Mouse (Mus musculus) midbrain, embryonic 10.5 days (tissue): ENCODE data around the gene Map4k3. TPM values are rescaled to one million over a fixed set of nuclear protein-coding genes. Genes with fewer than 3 reads are reported as not detected.

ENCODE experiments used
- DNase-seq: peaks from one replicate; pipeline ENCODE4 v3.0.0-alpha.2; 2017; ENCODE audit warnings: low spot score
- H3K27ac ChIP-seq: fragments of 300-500 bp; sonication (generic); replicated peaks from 2 replicates; pipeline ENCODE4 v1.5.1; 2016; ENCODE audit warnings: mild to moderate bottlenecking
- H3K27me3 ChIP-seq: fragments of 300-500 bp; sonication (generic); 2 replicates; pipeline ENCODE4 v1.6.1; 2016; ENCODE audit warnings: low read depth, mild to moderate bottlenecking; ENCODE audit not compliant: poor library complexity, severe bottlenecking
- H3K36me3 ChIP-seq: fragments of 300-500 bp; sonication (generic); 2 replicates; pipeline ENCODE4 v1.6.1; 2016; ENCODE audit warnings: mild to moderate bottlenecking, moderate library complexity
- H3K4me1 ChIP-seq: fragments of 300-500 bp; sonication (generic); 2 replicates; pipeline ENCODE4 v1.6.1; 2016
- H3K4me3 ChIP-seq: fragments of 300-500 bp; sonication (generic); 2 replicates; pipeline ENCODE4 v1.5.1; 2016; ENCODE audit warnings: mild to moderate bottlenecking, moderate library complexity
- H3K9me3 ChIP-seq: fragments of 300-500 bp; sonication (generic); replicated peaks from 2 replicates; pipeline ENCODE4 v1.6.1; 2016; ENCODE audit warnings: mild to moderate bottlenecking
- WGBS: fragments of 180-500 bp; shearing (Covaris S2); methylation state at CpG from one replicate; pipeline ENCODE4 v1.1.7; 2016; 5-methylcytosine and 5-hydroxymethylcytosine counted together
- polyA plus RNA-seq: library from polyadenylated mRNA; unstranded; fragments of >200 nt; fragmentation: Nextera tagmentation; extraction: Ambion mirVana; gene quantifications from 2 replicates; pipeline ENCODE4 v1.2.1, GENCODE M21; 2016

The Map4k3 gene
- polyA plus RNA-seq, 1 experiment from 2014 or later: 14.1 TPM

GRCm38 (mm10) chr17:80696210-80696609 is 32.1 kb downstream of the Map4k3 start:
- 92% methylated on average over 6 of the region's 6 CpGs for WGBS
- no peaks in the 10 kb centered on the region for H3K36me3 ChIP-seq

GRCm38 (mm10) chr17:80693707-80694106 is 34.6 kb downstream of the Map4k3 start:
- Histone ChIP-seq H3K27ac (no peak overlapping the region), H3K9me3 (no peaks in the 10 kb centered on the region), H3K4me1 (peaks cover 18% of the 10 kb centered on the region), H3K36me3 (no peaks in the 10 kb centered on the region; the same call in 1 of the 2 replicates), H3K27me3 (no peaks in the 10 kb centered on the region), H3K4me3 (no peak overlapping the region)
- WGBS: 77% methylated on average over 7 of the region's 7 CpGs
- DNase-seq: no peak

More at GRCm38 (mm10) chr17:80696210-80696609, 32.1 kb downstream of the Map4k3 start:
- peaks cover 18% of the 10 kb centered on the region for H3K4me1 ChIP-seq
- H3K9me3 ChIP-seq: no peaks in the 10 kb centered on the region
- no peak overlapping the region for H3K27ac ChIP-seq
- H3K27me3 ChIP-seq: no peaks in the 10 kb centered on the region
- H3K4me3 ChIP-seq: no peak overlapping the region
- no peak for DNase-seq

- Histone ChIP-seq H3K36me3 (no peaks in the 10 kb centered on the region; the same call in 1 of the 2 replicates), H3K4me1 (peaks cover 13% of the 10 kb centered on the region), H3K9me3 (no peaks in the 10 kb centered on the region), H3K27me3 (no peaks in the 10 kb centered on the region), H3K4me3 (no peak overlapping the region), H3K27ac (no peak overlapping the region)
- 93% methylated on average over 13 of the region's 13 CpGs for WGBS
- no peak for DNase-seq
Observed at GRCm38 (mm10) chr17:80692183-80692582, 36.1 kb downstream of the Map4k3 start.

GRCm38 (mm10) chr17:80688701-80689100 is 39.6 kb downstream of the Map4k3 start:
- peaks cover 20% of the 10 kb centered on the region for H3K4me1 ChIP-seq
- no peak for DNase-seq
- WGBS: 94% methylated on average over 11 of the region's 11 CpGs

DNA sequence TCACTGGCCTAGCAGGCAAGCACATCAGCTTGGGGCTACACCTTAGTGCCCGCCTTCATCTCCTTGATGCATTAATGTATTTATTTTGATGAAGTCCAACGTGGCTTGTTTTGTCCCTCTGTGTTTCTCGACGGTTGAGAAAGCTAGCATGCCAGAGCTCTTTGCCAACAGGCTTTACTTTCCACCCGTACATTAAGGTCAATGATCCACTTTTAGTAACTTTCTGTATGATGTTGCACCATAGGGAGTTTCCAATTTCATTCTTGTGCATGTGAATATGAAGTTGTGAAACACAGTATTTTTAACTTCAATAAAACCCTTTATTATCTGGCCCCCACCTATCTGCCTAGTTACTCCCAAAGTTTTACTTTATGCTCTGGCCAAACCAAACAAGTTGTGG is 42.2 kb downstream of the Map4k3 start:
- Histone ChIP-seq H3K4me1 (peaks cover 20% of the 10 kb centered on the region), H3K4me3 (no peak overlapping the region), H3K27ac (no peak overlapping the region), H3K36me3 (no peaks in the 10 kb centered on the region; the same call in 1 of the 2 replicates), H3K27me3 (no peaks in the 10 kb centered on the region), H3K9me3 (no peaks in the 10 kb centered on the region)
- no peak for DNase-seq
- 88% methylated on average over 5 of the region's 5 CpGs for WGBS

More at GRCm38 (mm10) chr17:80688701-80689100, 39.6 kb downstream of the Map4k3 start:
- Histone ChIP-seq H3K9me3 (no peaks in the 10 kb centered on the region), H3K4me3 (no peak overlapping the region), H3K27ac (no peak overlapping the region), H3K27me3 (no peaks in the 10 kb centered on the region), H3K36me3 (no peaks in the 10 kb centered on the region; the same call in 1 of the 2 replicates)

DNA sequence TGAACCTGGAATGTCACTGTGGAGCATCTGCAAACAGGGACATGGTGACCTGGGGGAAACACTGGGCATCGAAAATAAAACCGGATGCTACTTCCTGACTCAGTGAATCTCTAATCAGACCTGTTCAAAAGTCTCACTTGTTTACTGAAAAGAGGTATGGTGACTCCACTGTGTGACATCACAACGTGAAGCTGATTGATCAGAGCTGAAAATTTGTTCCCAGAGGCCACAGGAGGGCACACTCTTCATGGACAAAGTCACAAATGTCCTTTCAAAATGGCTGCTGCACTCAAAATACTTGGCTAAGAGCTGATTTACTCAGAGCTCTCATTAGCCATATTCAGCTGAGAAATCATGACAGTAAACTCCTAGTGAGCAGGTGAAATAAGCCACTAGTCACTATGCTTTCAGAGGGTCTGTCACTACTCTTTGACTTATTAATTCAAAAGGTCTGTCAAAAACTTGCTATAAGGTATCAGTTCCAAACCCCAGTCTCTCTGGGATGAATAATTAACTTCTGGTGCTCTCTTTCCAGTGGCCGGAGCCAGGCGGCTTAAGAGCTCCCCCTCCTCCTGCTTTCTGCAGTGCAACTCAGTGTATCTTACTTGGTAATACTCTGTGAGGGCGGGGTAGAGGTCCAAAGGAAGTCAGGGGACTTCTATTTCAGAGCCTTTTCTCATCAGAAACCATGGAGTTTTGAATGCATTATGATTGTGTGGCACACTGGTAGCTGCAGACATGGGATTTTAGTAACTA is 44.3 kb downstream of the Map4k3 start:
- Histone ChIP-seq H3K27me3 (no peaks in the 10 kb centered on the region), H3K27ac (no peak overlapping the region), H3K4me3 (no peak overlapping the region), H3K9me3 (no peaks in the 10 kb centered on the region), H3K4me1 (peaks cover 16% of the 10 kb centered on the region), H3K36me3 (0 out of 2 replicates have a peak, but pooled peaks cover 4% of the 10 kb centered on the region)
- DNase-seq: no peak
- whole genome bisulfite sequencing: 52% methylated on average over 6 of the region's 6 CpGs

DNA sequence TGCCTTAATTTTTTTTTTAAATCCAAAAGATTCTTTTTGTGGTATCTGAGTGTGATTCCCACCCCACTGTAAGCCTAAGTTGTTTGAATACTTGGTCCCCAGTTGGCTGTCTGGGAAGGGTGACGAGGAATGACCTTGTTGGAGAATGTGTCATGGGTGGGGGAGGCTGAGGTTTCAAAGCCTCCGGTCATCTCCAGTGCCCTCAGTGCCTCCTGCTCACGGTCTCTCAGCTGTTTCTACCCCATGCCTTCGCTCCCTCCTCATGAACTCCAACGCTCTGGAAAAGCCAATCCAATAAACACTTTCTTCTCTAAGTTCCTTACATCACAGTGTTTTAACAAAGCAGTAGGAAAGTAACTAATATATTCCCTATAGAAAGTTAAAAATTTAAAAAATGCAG is 45.2 kb downstream of the Map4k3 start:
- Histone ChIP-seq H3K4me1 (peaks cover 23% of the 10 kb centered on the region), H3K27me3 (no peaks in the 10 kb centered on the region), H3K27ac (no peak overlapping the region), H3K36me3 (0 out of 2 replicates have a peak, but pooled peaks cover 10% of the 10 kb centered on the region), H3K9me3 (no peaks in the 10 kb centered on the region), H3K4me3 (no peak overlapping the region)
- WGBS: 81% methylated on average over 5 of the region's 5 CpGs
- DNase-seq: no peak

DNA sequence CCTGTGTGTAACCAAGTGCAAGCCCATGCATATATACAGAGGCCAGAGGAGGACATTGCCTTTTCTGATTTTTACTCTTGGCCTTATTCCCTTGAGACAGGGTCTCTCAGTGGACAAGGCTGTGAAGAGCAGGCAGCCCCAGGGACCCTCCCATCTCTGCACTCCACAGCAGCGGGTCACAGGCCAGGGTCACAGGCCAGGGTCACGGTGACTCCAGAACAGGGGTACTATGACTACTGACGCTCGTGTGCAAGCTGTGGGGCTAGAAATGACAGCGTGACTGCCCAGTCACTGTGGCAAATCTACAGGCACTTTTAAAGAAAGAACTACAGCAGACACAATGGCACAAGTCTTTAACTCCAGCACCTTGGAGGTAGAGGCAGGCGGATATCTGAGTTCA is 50.1 kb downstream of the Map4k3 start:
- H3K36me3 ChIP-seq: 0 out of 2 replicates have a peak, but pooled peaks cover 10% of the 10 kb centered on the region
- 62% methylated on average over 6 of the region's 6 CpGs for WGBS
- no peaks in the 10 kb centered on the region for H3K9me3 ChIP-seq
- no peak overlapping the region for H3K27ac ChIP-seq
- no peak for DNase-seq
- peaks cover 11% of the 10 kb centered on the region for H3K4me1 ChIP-seq
- no peak overlapping the region for H3K4me3 ChIP-seq
- H3K27me3 ChIP-seq: no peaks in the 10 kb centered on the region

DNA sequence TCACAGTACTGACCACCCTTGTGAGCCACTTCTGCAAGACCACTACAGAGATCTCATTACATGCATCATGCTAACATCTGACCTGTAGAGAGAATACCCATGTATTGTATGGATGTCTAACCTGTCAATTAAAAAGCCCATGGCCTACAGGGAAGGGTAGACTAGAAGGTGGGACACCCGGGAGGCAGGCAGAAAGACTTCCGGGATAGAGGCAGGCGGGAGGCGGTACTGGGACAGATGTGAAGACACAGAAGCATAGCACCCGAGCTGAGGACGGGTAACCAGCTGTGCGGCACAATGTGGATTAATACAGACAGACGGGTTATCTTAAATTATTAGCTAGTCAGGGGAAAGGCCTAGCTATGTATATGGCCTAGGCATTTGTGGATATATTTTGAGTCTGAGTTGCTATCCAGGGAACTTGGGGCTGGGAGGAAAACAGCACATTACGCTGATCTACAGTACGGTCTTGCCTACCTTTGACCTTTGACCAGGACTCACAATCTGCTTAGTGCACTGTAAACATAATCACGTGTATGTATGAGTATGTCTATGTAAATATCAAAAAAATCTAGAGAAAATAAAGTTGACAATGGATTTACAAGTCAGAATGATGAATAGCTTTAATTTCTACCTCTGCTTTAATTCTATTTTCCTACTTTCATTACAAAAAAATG is 51.3 kb downstream of the Map4k3 start:
- H3K36me3 ChIP-seq: 0 out of 2 replicates have a peak, but pooled peaks cover 10% of the 10 kb centered on the region
- WGBS: 83% methylated on average over 11 of the region's 11 CpGs
- peaks cover 11% of the 10 kb centered on the region for H3K4me1 ChIP-seq
- no peak for DNase-seq
- H3K9me3 ChIP-seq: no peaks in the 10 kb centered on the region
- no peak overlapping the region for H3K27ac ChIP-seq
- H3K27me3 ChIP-seq: no peaks in the 10 kb centered on the region
- H3K4me3 ChIP-seq: no peak overlapping the region

GRCm38 (mm10) chr17:80676211-80676610 is 52.1 kb downstream of the Map4k3 start:
- Histone ChIP-seq H3K36me3 (0 out of 2 replicates have a peak, but pooled peaks cover 10% of the 10 kb centered on the region), H3K27me3 (no peaks in the 10 kb centered on the region), H3K4me3 (no peak overlapping the region), H3K9me3 (no peaks in the 10 kb centered on the region), H3K27ac (no peak overlapping the region), H3K4me1 (peaks cover 11% of the 10 kb centered on the region)
- 66% methylated on average over 2 of the region's 2 CpGs for WGBS
- DNase-seq: no peak

- 89% methylated on average over 1 of the region's 1 CpGs for WGBS
- DNase-seq: no peak
Observed at GRCm38 (mm10) chr17:80670395-80670794, 57.9 kb downstream of the Map4k3 start.

DNA sequence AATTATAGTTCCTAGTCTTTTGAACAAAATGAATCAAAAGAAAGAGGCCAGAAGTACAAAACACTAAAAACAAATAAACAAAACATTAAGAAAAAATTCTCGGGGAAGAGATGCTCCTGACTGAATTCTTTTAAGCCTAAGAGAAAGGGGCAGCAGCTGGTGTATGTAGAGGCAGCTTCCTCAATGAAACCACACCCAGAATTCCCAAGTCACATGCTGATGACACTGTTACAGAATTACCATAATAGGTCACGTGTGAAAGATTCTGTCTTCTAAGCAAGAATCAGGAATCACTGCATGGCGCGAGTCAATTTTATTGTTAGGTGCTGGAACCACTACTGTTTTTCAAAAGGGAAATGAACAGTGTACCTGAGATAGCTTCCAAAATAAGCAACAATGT is 64.7 kb downstream of the Map4k3 start:
- Histone ChIP-seq H3K27ac (no peak overlapping the region), H3K9me3 (no peaks in the 10 kb centered on the region), H3K27me3 (no peaks in the 10 kb centered on the region), H3K4me1 (peaks cover 15% of the 10 kb centered on the region; the same call in 1 of the 2 replicates), H3K4me3 (no peak overlapping the region), H3K36me3 (peaks cover 6% of the 10 kb centered on the region; the same call in 1 of the 2 replicates)
- no peak for DNase-seq
- WGBS: 89% methylated on average over 4 of the region's 4 CpGs

More at GRCm38 (mm10) chr17:80670395-80670794, 57.9 kb downstream of the Map4k3 start:
- Histone ChIP-seq H3K4me3 (no peak overlapping the region), H3K27me3 (no peaks in the 10 kb centered on the region), H3K36me3 (no peaks in the 10 kb centered on the region), H3K27ac (no peak overlapping the region), H3K4me1 (peaks cover 9% of the 10 kb centered on the region; the same call in 1 of the 2 replicates), H3K9me3 (no peaks in the 10 kb centered on the region)
